Mouse (Mus musculus) 3134 (cell line): ENCODE data around the gene Gpc6.

ENCODE experiments used
- DNase-seq: peaks from one replicate; pipeline ENCODE4 v3.0.0-alpha.2; 2011; ENCODE audit warnings: low spot score; ENCODE audit not compliant: insufficient read length; ENCODE audit errors: extremely low read depth

The Gpc6 gene

DNA sequence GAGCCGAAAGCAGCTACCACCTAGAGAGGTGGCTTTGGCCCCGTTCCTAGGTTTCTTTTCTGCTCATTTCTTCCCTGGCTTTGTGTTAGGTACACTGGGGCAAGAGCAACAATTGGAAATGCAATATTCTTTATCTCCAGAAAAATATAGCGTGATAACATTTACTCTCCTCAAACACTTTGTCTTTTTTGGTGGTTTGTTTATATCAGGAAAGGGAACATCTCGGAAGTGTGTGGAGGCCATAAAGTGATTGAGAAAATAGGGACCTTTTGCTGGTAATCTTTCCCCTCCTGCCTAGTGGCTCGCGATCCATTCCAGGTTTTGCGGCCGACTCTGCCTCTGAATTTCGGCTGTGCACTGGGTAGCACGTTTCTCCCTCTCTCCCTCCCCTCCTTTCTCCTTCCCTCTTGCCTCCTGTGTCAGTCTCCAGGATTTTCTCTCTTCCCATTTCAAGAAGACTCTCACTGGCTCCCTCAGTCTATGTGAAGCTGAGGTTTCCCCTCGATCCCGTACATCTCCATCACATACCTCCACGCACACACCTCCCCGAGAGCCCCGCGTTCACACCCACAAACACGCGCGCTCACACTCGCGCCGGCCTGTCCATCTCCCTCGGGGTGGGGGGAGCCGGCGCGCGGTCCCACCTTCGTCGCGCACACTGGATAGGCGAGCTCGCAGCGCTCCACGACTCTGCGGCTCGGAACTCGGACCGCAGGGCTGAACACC is at the start of gene Gpc6:
TSS of gene Gpc6 (plus strand) at position 440 of the 726 bp plus-strand sequence.
- DNase-seq, result peak; percentile 81

DNA sequence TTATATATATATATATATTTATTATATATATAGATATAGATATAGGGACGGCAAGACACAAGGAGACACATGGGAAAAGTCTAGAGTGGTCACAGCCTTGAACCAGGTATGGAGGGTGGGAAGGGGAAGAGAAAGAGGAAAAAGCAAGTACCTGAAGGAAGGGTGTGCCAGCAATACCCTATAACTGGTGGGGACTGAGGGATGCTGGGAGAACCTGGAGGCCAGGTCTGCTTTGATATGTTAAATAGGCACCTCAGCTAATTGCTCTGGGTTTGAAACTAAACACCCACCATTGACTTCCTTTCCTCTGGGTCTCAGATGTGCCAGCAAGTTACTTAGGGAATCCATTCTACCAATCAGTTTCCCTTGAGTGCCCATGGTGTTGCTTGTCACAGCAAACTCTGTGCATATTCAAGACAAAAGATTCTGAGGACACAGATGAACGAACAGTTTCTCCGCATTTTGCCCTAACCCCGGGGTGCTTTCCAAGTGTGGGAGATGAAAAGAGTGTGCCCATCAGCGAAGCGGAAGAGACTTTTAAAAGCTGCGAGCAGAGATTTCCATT is 42.6 kb upstream of the Gpc6 start:
- DNase-seq, result no peak

DNA sequence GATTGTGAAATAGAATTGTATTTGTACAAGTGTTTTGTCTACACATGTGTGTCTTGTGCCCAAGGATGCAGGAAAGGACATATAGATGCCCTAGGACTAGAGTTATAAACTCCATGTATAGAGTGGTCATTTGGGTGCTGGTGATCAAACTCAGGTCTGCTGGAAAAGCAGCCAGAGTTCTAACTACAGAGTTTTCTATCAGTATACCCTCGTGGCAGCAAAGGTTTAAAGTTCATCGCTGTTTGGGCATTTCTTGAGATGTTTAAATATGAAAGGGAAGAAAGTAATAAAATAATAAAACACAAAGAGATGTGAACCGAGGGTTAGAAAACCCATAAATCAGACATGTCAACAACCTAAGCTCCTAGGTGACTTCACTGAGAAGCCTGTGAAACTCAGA is 30.8 kb upstream of the Gpc6 start:
- DNase-seq, result no peak

DNA sequence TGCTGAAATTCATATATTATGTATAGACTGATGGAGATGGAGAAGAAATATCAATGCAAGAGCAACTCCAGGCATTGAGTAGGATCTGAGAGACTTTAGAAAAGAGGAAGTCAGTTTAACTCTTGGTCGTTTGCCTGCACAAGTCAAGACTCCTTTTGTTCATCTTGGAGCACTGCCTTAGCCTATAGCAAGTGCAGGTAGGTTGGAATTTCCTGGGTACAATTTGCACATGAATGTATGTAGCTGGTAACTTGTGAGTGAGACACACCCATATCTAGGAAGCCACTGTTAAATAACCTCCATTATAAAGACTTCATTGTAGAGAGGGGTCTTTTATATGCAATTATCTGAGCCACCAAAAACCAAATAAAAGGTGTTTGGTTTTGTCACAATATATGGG is 27.1 kb upstream of the Gpc6 start:
- DNase-seq, result no peak

DNA sequence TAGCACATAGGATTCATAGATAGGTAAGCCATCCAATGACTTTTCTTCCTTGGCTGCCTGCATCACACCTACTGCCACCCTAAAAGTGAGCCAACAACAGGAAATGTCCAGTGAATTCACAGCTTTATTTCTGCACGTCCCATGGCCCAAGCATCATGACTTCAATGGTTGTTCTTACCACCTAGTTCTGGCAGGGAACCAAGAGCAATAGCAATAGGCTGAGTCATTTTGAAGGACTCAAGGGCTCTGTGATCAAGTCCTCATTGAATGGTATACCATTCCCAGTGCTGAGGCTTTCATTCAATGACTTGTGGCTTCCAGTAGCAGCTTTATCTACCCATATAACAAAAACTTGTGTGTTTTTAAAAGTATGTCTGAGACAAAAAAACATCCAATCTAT is 13.3 kb upstream of the Gpc6 start:
- peak; percentile 26 for DNase-seq

DNA sequence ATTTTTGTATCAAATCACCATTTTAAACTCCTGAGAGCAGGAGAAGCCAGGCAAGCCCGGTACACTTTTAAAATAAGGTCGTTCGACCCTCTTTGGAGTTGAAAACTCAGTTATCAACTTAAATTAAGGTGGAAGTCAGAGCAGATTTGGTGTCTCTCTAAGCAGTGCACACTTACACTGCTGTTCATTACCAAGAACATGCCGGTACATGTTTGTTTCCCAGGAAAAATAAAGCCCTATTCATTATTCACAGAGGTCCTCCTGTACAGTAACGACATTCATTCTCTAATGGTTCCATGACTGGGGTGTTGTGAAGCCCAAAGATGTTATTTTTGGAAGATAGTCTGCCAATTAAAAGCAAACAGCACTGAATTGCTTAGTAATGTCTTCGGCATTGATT is 8.2 kb upstream of the Gpc6 start:
- no peak for DNase-seq

DNA sequence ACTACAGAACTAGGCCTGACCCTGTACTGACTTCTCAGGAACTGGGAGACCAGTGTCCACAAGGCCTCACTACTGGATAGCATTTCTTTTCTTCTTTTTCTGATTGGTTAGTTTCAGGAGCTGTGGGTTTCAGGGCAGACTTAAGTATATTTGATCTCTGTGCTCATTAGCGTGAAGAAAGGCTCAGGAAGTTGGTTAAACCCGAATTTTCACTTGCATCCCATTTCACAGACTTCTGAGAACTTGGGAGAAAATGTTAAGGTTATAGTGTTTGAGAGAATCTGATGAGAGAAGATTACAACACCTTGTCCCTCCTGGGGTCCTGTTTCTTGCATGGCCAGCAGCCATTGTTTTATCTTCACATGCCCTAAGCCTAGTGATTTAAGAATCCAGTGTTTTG is 849 bp upstream of the Gpc6 start:
- DNase-seq, result no peak

DNA sequence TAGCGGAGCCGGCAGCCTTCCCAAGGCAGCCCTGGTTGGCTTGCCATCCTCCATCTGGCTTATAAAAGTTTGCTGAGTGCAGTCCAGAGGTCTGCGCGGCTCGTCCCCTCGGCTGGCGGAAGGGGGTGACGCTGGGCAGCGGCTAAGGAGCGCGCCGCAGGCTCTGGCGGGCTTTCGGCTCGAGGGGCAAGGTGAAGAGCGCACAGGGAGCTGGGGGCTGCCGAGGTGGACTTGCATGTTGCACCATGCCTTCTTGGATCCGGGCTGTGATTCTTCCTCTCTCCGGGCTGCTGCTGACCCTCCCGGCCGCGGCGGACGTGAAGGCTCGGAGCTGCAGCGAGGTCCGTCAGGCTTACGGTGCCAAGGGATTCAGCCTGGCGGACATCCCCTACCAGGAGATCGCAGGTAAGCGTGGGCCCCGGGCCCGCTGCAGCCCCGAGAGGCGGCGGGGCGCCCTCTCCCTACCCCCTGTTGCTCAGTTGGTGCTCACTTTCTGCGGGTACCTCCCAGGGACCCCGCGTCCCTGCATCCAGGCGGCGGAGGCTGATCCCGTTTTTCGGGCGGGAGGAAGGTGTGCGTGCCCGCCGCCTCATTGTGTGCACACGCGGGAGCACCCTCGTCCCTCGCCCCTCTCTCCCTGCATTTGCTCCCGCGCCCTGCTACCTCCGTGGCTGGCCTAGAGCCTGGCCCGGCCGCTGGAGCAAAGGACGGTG is 732 bp downstream of the Gpc6 start:
- peak; percentile 80 for DNase-seq

DNA sequence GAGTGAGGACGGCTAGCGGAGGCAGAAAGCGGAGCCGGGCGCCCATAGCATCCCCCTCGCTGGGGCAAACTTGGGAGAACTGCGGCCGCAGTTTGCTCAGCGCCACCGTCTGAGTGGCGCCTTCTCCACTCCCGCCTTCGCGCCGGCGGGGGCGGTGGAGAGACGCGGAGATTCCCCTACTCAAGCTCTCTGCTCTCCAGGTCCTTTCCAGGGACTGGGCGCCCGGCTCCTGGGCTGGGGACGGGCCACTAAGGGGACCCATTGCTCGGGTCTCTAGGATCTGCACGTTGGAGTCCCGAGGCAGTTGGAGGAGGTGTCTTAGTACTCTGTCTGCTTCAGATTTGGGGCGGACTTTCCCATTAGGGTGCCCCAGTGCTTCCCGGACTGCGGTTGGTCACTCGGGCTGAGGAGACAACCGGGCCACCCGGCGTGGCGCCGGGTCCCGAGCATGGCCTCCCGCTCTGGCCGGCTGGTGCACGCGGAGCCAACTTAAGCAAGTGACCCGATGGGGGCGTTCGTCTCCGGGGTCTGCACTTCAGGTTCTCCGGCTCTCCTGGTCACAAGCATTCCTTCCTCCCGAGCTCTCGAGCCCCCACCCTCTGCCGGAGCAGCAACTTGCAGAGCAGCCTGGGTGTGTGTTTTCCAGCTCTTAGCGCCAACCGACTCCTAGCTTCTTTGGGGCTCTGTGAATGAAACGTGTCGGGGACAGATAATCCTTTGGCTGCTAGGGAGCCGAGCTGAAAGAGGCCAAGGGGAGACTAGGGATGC is 1.5 kb downstream of the Gpc6 start:
- DNase-seq, result peak; percentile 87

DNA sequence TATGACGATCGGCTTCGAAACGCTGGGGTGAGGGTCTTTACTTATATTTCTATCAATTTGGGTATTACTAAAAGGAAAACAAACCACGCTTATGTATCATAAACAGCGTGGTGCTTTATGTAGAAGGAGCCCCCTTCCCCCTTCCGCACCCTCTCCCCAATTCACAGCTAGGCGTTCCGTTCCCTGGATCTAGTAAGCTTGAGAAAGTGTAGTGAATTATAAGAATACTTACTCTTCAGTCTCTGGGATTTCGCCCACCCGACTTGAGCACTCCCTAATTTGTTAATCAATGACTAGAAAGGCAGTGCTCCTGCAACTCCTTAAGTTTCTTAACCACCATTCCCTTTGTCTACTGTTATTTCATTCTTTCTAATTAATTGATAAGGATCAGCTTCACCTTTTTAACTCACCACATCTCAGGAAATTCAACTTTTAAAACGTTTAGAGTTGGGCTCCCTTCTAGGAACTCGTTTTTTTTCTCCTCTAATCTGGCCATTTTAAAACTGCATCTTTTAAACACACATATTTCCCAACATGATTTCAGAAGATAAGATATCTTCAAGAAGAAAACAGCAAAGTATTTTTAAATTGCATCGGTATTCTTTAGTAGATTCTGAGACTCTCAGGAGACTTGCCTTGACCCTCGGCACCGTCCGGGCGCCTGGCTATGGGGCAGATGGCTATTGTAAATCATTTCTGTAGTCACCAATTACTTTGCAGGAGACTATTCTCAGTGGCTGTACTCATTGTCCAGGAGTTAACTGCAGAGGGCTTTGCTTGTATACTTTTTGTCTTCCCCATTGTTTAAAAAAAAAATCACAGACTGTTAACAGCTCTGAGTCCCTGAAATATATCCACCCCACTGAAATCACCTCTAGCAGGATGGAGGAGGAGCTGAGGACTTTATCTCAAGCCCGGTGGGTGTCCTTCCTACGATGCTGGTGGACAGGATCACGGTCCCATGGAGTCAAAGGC is 2.5 kb downstream of the Gpc6 start:
- DNase-seq, result no peak

DNA sequence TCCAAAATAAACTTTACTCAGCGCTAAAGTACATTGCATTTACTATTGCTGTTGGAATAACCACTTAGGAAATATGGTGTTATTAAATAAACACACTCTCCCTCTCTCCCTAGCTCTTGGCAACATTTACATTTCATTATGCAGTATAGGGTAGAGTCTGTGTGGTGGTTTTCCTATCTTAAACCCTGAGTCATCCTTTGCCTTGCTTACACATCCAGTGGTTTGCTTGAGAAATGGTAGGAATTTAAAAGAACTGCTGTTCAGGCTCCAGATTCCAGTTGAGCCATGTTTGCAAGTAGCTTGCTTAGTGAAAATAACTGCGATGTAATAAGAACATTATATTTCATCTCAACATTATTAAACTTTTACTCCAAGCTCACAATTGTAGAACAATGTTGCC is 3.3 kb downstream of the Gpc6 start:
- DNase-seq, result peak; percentile 55

DNA sequence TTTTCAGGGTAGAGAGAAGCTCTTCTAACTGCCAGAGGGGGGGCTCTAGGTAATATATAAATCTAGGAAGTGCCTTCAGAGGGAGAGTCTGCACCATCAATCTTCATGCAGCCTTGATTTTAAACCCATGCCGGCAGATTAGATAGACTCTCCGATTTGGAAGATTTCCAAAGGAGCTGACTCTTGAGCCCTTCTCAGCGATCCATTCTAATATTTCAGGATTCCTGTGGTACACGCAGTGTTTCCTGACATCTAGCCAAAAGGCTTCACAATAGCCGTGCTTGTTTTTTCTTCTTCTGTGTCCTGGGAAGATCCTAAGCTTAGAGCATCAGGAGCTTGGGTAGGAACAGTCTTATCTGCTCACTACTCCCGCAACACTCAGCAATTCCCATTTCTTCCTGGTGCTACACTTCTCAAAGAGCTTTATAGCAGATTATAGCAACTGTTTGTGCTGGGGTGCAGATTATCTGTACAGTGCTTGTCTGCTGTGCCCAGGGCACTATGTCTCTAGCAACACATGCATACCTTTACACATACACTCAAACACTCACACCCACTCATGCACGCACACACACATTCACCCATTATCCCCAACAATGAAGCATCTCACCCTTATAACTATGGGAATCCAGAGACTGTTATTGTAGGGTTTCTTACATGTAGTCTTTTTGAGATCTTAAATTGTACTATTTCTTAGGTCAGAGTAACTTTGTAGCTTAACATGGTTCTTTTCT is 3.8 kb downstream of the Gpc6 start:
- peak; percentile 51 for DNase-seq

DNA sequence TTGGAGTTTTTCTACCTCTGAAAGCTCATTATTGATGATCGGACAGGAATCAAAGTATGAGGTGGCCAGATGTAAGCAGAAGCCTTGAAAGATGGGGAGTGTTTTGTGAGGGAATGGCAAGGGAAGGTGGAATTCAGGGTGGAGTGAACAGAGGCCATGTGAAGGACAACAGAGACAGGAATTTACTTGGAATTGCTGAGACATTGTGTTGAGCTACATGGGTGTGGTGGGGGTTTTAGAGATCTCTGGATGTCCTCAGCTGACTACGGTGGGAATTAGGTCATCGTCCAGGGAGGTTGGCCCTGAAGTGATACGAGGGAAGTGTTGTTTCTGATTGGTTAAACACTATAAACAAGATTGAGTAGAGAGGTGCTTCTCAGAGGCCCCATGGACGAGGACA is 8.7 kb downstream of the Gpc6 start:
- no peak for DNase-seq

DNA sequence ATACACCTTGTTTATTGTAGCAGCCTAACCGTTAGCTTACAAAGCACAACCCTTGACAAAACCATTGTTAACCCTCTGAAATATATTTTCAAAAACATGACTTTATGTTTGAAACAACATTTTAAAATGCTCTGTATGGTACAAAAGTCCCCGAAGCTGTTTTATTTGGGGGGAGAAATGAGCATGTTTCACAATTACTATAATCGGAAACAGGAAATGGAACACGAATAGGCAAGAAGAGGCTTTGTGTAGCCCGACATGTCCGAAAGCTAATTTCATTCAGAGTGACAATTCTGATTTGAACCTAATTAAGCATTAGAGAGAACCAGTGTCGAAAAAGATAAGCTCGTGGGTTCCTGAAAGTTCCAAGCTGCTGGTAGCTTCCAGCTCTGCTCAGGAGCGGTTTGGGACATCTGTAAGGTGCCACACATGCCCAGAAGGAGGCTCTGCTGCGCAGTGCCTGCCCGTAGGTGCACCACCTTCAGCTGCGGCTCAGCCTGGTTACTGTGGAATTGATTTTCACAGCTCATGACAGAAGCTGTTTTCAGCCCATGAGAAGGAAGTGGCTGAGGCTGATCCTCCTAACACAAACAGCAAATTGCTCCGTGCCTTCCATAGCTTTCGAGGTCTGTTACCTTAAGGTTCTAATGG is 12.9 kb downstream of the Gpc6 start:
- no peak for DNase-seq

DNA sequence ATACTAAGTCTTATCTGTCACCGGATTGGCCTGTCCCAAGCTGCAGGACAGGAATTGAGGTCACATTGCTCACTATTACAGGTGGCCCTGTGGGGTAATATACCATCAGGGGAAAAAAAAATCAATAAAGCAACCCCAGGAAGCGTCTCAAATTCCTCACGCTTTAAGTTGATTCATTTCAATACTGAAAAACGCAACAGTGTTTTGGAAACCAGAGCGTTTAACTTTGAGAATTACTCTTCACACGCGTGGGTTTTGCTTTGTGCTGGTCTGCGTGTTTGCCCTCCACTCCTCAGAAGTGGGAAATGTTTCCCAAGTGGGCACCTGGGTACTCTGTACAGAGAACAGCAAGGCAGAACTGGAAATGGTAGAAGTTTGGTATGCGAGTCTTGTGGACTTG is 13.6 kb downstream of the Gpc6 start:
- no peak for DNase-seq

DNA sequence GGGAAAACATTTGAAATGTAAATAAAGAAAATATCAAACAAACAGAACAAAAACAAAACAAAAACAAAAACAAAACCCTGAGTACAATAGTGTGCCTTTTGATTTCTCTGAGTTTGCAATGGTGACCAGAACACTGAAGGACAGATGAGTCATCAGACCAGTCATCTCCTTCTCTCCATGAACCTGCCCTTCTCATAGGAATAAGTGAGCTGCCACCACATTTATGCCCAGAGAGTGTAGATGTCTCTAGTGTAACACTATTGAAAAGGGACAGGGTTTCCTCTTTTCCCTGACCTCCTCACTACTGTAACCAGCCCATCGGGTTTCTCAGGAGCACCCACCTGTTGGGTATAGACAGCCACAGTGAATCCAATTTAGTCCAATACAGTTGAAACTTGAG is 14.4 kb downstream of the Gpc6 start:
- no peak for DNase-seq

DNA sequence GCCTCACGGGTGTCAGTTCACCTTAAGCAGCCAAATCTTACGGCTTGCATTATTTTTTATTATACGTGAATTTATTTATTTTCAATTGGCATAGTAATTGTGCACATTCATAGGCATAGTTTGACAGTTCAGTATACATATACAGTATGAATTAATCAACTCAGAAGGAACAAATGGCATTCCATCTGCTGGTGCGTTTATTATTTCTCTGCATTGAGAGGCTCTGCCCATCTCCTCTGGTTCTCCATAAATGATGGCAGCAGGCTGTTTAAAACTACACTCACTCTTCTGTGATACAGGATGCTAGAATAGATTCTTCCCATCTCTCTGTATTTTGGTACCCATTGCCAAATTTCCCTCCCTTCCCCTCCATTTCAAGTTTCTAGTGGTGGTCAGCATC is 16.7 kb downstream of the Gpc6 start:
- no peak for DNase-seq

DNA sequence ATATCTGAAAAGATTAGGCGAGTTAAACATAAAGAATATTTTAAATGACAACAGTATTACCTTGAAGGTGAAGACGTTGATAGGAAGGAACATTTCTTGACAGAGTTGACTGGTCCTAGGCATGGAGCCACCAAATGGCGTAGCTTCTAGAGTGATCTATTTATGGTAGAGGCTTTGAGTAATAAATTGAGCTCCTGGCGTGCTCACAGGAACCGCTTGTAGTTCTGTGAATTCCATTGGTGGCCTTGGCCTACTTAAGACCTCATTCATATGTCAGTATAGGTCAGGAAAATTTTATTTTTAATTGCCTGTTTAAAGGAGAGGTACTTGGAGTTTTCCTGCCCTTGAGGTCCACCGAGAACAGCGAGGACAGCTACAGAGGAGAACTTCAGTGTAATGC is 18.6 kb downstream of the Gpc6 start:
- DNase-seq, result no peak

DNA sequence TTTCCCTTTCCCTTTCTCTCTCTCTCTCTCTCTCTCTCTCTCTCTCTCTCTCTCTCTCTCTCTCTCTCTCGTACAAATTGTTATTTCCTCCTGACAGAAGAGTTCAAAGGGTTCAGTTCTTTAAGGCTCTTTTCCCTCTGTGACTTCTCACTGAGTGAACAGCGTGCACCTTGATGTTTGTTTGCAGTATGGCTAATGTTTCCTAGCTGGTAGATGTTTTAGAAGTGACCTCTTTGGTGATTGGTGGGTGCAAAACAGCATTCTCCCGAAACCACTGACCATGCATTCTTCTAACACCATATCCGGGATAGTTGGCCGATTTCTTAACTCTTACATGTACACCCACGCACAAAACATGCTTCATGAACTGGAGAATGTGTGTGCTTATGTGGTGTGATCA is 20.9 kb downstream of the Gpc6 start:
- no peak for DNase-seq
